Mouse (Mus musculus): ENCODE data around the gene Cd2ap. TPM values are rescaled to one million over a fixed set of nuclear protein-coding genes. Genes with fewer than 3 reads are reported as not detected.
"Not testable (repeated sequence)": the region's sequence is repeated elsewhere in the genome, so short reads cannot be mapped to it uniquely, and the experiment has no call there.

The Cd2ap gene
- 9.2 TPM in 2 replicates for polyA plus RNA-seq (2015; fragmentation: Nextera tagmentation; extraction: Ambion mirVana)

GRCm38 (mm10) chr17:42876001-42876903 is at the start of gene Cd2ap:
Gene Cd2ap, minus strand, starts transcription at chr17:42876665.
- Histone ChIP-seq H3K4me2 (peak within 1 kb of the TSS; percentile 84), H3K9ac (peak within 1 kb of the TSS; percentile 96), H3K4me1 (replicated peaks) (peaks cover 18% of the 10 kb centered on the region), H3K27ac (peak within 1 kb of the TSS; percentile 94), H3K9me3 (no peaks in the 10 kb centered on the region), H3K36me3 (no peaks in the 10 kb centered on the region), H3K27me3 (no peaks in the 10 kb centered on the region), H3K4me3 (peak within 1 kb of the TSS; percentile 87)
- peak; percentile 98 for ATAC-seq (ENCODE audit: low FRiP score)
- WGBS: under 1% methylated on average over 86 of the region's 94 CpGs

- no peak overlapping the region for H3K27ac ChIP-seq
- H3K9ac ChIP-seq: no peak overlapping the region
- H3K9me3 ChIP-seq: no peaks in the 10 kb centered on the region
- H3K27me3 ChIP-seq: no peaks in the 10 kb centered on the region
- H3K4me3 ChIP-seq: no peak overlapping the region
- no peaks in the 10 kb centered on the region for H3K36me3 ChIP-seq
- 92% methylated on average over 5 of the region's 5 CpGs for WGBS
- ATAC-seq (ENCODE audit: low FRiP score): no peak
- H3K4me2 ChIP-seq: no peak overlapping the region
- no peaks in the 10 kb centered on the region for H3K4me1 ChIP-seq (replicated peaks)
These were observed 48.3 kb upstream of the Cd2ap start for GRCm38 (mm10) chr17:42924731-42925130.

GRCm38 (mm10) chr17:42918810-42919209 is 42.3 kb upstream of the Cd2ap start:
- Histone ChIP-seq H3K4me2 (no peak overlapping the region), H3K27me3 (no peaks in the 10 kb centered on the region), H3K9ac (no peak overlapping the region), H3K9me3 (no peaks in the 10 kb centered on the region), H3K27ac (no peak overlapping the region), H3K36me3 (no peaks in the 10 kb centered on the region), H3K4me1 (replicated peaks) (no peaks in the 10 kb centered on the region), H3K4me3 (no peak overlapping the region)
- ATAC-seq (ENCODE audit: low FRiP score): no peak
- WGBS: 81% methylated on average over 9 of the region's 9 CpGs

DNA sequence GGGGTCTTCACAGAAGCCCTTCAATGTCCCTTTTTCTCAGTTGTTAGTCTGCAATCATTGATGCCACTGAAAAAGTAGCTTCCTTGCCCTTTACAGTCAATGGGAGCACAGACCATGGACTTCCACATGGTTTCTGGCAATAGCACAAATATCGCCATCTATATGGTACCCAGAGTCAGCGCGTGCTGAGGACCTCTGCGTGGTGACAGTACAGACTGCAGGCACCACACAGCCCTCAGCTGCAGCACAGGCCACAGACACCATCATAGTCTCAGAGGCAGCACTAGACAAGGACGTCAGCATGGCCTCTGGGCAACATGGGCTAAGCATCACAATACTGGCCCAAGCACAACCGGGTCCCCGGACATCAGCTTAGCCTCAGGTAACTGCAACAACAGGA is 38.3 kb upstream of the Cd2ap start:
- Histone ChIP-seq H3K27me3 (no peaks in the 10 kb centered on the region), H3K9me3 (no peaks in the 10 kb centered on the region), H3K36me3 (no peaks in the 10 kb centered on the region), H3K4me2 (no peak overlapping the region), H3K9ac (no peak overlapping the region), H3K4me1 (replicated peaks) (no peaks in the 10 kb centered on the region), H3K4me3 (no peak overlapping the region), H3K27ac (no peak overlapping the region)
- ATAC-seq (ENCODE audit: low FRiP score): no peak
- WGBS: 85% methylated on average over 7 of the region's 7 CpGs

- no peaks in the 10 kb centered on the region for H3K36me3 ChIP-seq
- no peaks in the 10 kb centered on the region for H3K27me3 ChIP-seq
- no peak for ATAC-seq (ENCODE audit: low FRiP score)
- H3K9ac ChIP-seq: no peak overlapping the region
- no peaks in the 10 kb centered on the region for H3K4me1 ChIP-seq (replicated peaks)
- H3K27ac ChIP-seq: no peak overlapping the region
- H3K4me3 ChIP-seq: no peak overlapping the region
- no peak overlapping the region for H3K4me2 ChIP-seq
- no peaks in the 10 kb centered on the region for H3K9me3 ChIP-seq
- WGBS: 78% methylated on average over 6 of the region's 6 CpGs
These were observed 35.7 kb upstream of the Cd2ap start for GRCm38 (mm10) chr17:42912193-42912592.

DNA sequence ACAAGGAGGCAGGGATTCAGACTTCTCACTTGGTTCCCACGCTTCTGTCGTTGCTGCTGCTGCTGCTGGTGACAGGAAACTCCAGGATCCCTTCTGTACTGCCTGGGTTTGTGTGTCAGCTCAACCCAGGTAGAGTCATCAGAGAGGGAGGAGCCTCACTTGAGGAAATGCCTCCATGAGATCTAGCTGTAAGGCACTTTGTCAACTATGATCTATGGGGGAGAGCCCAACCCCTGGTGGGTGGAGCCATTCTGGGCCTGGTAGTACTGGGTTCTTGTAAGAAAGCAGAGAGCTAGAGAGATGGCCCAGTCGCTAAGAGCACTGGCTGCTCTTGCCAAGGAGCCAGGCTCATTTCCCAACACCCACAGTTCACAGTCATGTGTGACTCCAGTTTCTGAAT is 34.0 kb upstream of the Cd2ap start:
- Histone ChIP-seq H3K4me2 (no peak overlapping the region), H3K27ac (no peak overlapping the region), H3K27me3 (no peaks in the 10 kb centered on the region), H3K9ac (no peak overlapping the region), H3K4me3 (no peak overlapping the region), H3K36me3 (no peaks in the 10 kb centered on the region), H3K4me1 (replicated peaks) (no peaks in the 10 kb centered on the region), H3K9me3 (no peaks in the 10 kb centered on the region)
- no peak for ATAC-seq (ENCODE audit: low FRiP score)
- WGBS: 87% methylated on average over 3 of the region's 3 CpGs

GRCm38 (mm10) chr17:42909376-42909775 is 32.9 kb upstream of the Cd2ap start:
- Histone ChIP-seq H3K9ac (no peak overlapping the region), H3K4me2 (no peak overlapping the region), H3K27me3 (no peaks in the 10 kb centered on the region), H3K27ac (no peak overlapping the region), H3K36me3 (no peaks in the 10 kb centered on the region), H3K4me1 (replicated peaks) (no peaks in the 10 kb centered on the region), H3K9me3 (no peaks in the 10 kb centered on the region), H3K4me3 (no peak overlapping the region)
- no peak for ATAC-seq (ENCODE audit: low FRiP score)
- WGBS: 71% methylated on average over 9 of the region's 9 CpGs

- H3K4me2 ChIP-seq: no peak overlapping the region
- 50% methylated on average over 9 of the region's 9 CpGs for WGBS
- no peak overlapping the region for H3K9ac ChIP-seq
- H3K27me3 ChIP-seq: no peaks in the 10 kb centered on the region
- no peaks in the 10 kb centered on the region for H3K36me3 ChIP-seq
- no peaks in the 10 kb centered on the region for H3K4me1 ChIP-seq (replicated peaks)
- H3K9me3 ChIP-seq: no peaks in the 10 kb centered on the region
- H3K4me3 ChIP-seq: no peak overlapping the region
- H3K27ac ChIP-seq: no peak overlapping the region
- ATAC-seq (ENCODE audit: low FRiP score): no peak
These were observed 32.4 kb upstream of the Cd2ap start for GRCm38 (mm10) chr17:42908744-42909370.

GRCm38 (mm10) chr17:42908136-42908535 is 31.7 kb upstream of the Cd2ap start:
- H3K4me1 ChIP-seq (replicated peaks): no peaks in the 10 kb centered on the region
- no peak overlapping the region for H3K27ac ChIP-seq
- no peak for ATAC-seq (ENCODE audit: low FRiP score)
- H3K9me3 ChIP-seq: no peaks in the 10 kb centered on the region
- H3K4me3 ChIP-seq: no peak overlapping the region
- no peak overlapping the region for H3K4me2 ChIP-seq
- no peaks in the 10 kb centered on the region for H3K36me3 ChIP-seq
- 94% methylated on average over 3 of the region's 3 CpGs for WGBS
- H3K9ac ChIP-seq: no peak overlapping the region
- H3K27me3 ChIP-seq: no peaks in the 10 kb centered on the region

GRCm38 (mm10) chr17:42906456-42906855 is 30.0 kb upstream of the Cd2ap start:
- not testable (repeated sequence) for H3K9ac ChIP-seq; H3K4me3 ChIP-seq; ATAC-seq (ENCODE audit: low FRiP score); H3K27ac ChIP-seq; H3K4me2 ChIP-seq; H3K27me3 ChIP-seq; H3K9me3 ChIP-seq; H3K4me1 ChIP-seq (replicated peaks); H3K36me3 ChIP-seq
- 75% methylated on average over 1 of the region's 1 CpGs for WGBS

DNA sequence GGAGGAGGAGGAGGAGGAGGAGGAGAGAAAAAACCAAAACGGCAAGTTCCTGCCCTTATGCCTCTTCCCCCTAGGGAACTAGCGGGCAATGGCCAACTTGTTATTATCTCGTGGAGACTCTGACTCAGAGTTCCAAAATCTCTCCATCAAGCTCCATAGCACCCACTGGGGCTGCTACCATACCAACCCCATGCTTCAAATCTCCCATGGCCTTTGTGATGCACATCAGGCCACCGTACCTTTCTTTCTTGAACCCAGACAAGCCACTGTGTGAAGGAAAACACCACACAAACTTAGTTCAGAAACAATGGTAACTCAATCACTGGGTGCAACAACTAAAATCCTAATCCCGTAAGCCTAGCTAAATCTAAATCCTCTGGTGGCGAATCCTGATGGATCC is 29.5 kb upstream of the Cd2ap start:
- no peak overlapping the region for H3K27ac ChIP-seq
- H3K4me2 ChIP-seq: no peak overlapping the region
- no peak for ATAC-seq (ENCODE audit: low FRiP score)
- H3K27me3 ChIP-seq: no peaks in the 10 kb centered on the region
- H3K4me1 ChIP-seq (replicated peaks): no peaks in the 10 kb centered on the region
- H3K9ac ChIP-seq: no peak overlapping the region
- no peaks in the 10 kb centered on the region for H3K36me3 ChIP-seq
- no peaks in the 10 kb centered on the region for H3K9me3 ChIP-seq
- no peak overlapping the region for H3K4me3 ChIP-seq
- 85% methylated on average over 6 of the region's 6 CpGs for WGBS

DNA sequence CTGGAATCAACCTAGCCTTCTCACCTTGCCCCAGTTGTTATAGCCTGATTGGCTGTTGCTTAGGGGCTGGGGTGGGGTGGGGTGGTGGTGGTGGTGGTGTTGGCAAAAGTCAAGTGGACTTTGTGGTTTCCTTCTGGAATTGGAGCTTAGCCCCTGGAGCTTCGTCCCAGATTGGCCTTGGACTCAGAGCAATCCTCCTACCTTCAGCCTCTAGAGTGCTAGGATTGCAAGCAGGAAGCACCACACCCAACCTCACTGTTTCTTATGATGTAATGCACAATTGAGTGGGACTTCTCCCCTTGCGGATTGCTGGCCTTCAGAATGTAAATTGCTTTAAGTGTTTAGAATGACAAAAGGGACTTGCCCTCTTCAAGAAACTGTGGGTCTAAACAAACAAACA is 24.3 kb upstream of the Cd2ap start:
- 82% methylated on average over 2 of the region's 2 CpGs for WGBS
- no peak overlapping the region for H3K4me2 ChIP-seq
- no peaks in the 10 kb centered on the region for H3K4me1 ChIP-seq (replicated peaks)
- ATAC-seq (ENCODE audit: low FRiP score): no peak
- H3K27ac ChIP-seq: no peak overlapping the region
- no peaks in the 10 kb centered on the region for H3K27me3 ChIP-seq
- peaks cover 8% of the 10 kb centered on the region for H3K9me3 ChIP-seq
- no peak overlapping the region for H3K9ac ChIP-seq
- H3K4me3 ChIP-seq: no peak overlapping the region
- no peaks in the 10 kb centered on the region for H3K36me3 ChIP-seq

- no peak overlapping the region for H3K4me3 ChIP-seq
- H3K4me2 ChIP-seq: no peak overlapping the region
- no peak overlapping the region for H3K9ac ChIP-seq
- WGBS: 87% methylated on average over 4 of the region's 4 CpGs
- no peaks in the 10 kb centered on the region for H3K36me3 ChIP-seq
- H3K9me3 ChIP-seq: no peaks in the 10 kb centered on the region
- no peaks in the 10 kb centered on the region for H3K27me3 ChIP-seq
- no peak overlapping the region for H3K27ac ChIP-seq
- ATAC-seq (ENCODE audit: low FRiP score): no peak
- no peaks in the 10 kb centered on the region for H3K4me1 ChIP-seq (replicated peaks)
These were observed 10.8 kb upstream of the Cd2ap start for GRCm38 (mm10) chr17:42887282-42887707.
